Mouse (Mus musculus): Measurements from ENCODE around the gene Bak1.

GRCm38 (mm10) chr17:27011998-27012672, 16.7 kb downstream of the Bak1 start:
- TF ChIP-seq CTCF (IDR thresholded peaks at IDR 0.05; ENCODE audit: control insufficient read depth, insufficient read depth, insufficient replicate concordance, low read depth, low read length) (no peak), POLR2A (IDR thresholded peaks at IDR 0.05; ENCODE audit: control insufficient read depth, low read depth, low read length) (no peak)

All from testis, adult 2 months (tissue).